Mouse (Mus musculus): ENCODE data around the gene Msrb3. TPM values are rescaled to one million over a fixed set of nuclear protein-coding genes. Genes with fewer than 3 reads are reported as not detected.

Gene Msrb3
- total and polyA plus RNA-seq, 3 experiments: 0.15 TPM; not detected in 1

DNA sequence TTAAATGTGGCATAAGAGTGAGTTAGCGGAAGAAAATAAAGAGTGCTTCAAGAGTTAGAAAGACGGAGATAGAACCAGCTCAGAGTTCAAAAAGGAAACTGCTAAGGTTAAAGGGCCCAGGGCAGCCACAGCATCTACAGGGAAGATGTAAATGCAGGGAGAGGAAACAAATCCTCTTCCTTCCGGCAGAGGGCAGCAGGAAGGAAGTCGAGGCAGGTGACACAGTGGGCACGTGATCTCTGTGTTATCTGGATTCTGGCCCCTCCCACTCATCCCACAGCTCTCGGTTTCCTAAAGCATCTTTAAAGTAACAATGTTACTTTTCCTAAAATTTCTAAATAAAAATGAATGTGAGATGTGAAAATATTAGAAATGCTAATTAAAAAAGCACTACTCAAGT lies 99.4 kb downstream of the Msrb3 start:
- no peak for DNase-seq (ENCODE audit: low read depth, low spot score)
- no peak for TF ChIP-seq NRF1 (IDR thresholded peaks at IDR 0.05; ENCODE audit: insufficient read depth, low read depth, low read length, poor library complexity, severe bottlenecking)
- 0 out of 2 replicates have a peak, but pooled peaks have one; percentile 14 for TF ChIP-seq SMC3 (IDR thresholded peaks at IDR 0.05; ENCODE audit: low read depth, low read length)
- no peak for TF ChIP-seq KAT2A (conservative IDR thresholded peaks at IDR 0.05; ENCODE audit: low read depth, low read length)
- TF ChIP-seq USF2 (IDR thresholded peaks at IDR 0.05; ENCODE audit: borderline replicate concordance in 1 of 2, insufficient read depth in 1 of 2, low read depth in 1 of 2, low read length in 2 of 2): 0 out of 4 replicates have a peak, but pooled peaks of 1 of the 2 experiments have one; percentile 52
- no peak for TF ChIP-seq MXI1 (IDR thresholded peaks at IDR 0.05; ENCODE audit: low read depth, low read length)
- no peak for TF ChIP-seq ETS1 (IDR thresholded peaks at IDR 0.05; ENCODE audit: low read depth, low read length)
- TF ChIP-seq POLR2AphosphoS5 (IDR thresholded peaks at IDR 0.05; ENCODE audit: borderline replicate concordance, low read depth, low read length): no peak
- no peak for TF ChIP-seq CHD1 (IDR thresholded peaks at IDR 0.05; ENCODE audit: low read depth, low read length)
- peak; percentile 60; the same call in 1 of the 2 replicates for TF ChIP-seq BHLHE40 (IDR thresholded peaks at IDR 0.05; ENCODE audit: borderline replicate concordance, low read depth, low read length)
- TF ChIP-seq CTCF (IDR thresholded peaks at IDR 0.05 in 2 of 3, conservative IDR thresholded peaks at IDR 0.05 in 1 of 3; ENCODE audit: control insufficient read depth in 1 of 3, insufficient read depth in 1 of 3, low read depth in 2 of 3, low read length in 3 of 3, poor library complexity in 1 of 3, severe bottlenecking in 1 of 3): peak in 1 of 3 experiments; percentile 10; a peak in 1 of 6 replicates
- no peak for TF ChIP-seq TAL1 (IDR thresholded peaks at IDR 0.05; ENCODE audit: low read length)
- TF ChIP-seq MAFK (IDR thresholded peaks at IDR 0.05; ENCODE audit: borderline replicate concordance, low read depth, low read length): no peak
- no peak for TF ChIP-seq MYC (IDR thresholded peaks at IDR 0.05; ENCODE audit: low read depth, low read length)
- TF ChIP-seq NELFE (IDR thresholded peaks at IDR 0.05; ENCODE audit: low read depth, low read length): no peak
- no peak for TF ChIP-seq ZMIZ1 (IDR thresholded peaks at IDR 0.05; ENCODE audit: low read depth, low read length)
- TF ChIP-seq USF1 (IDR thresholded peaks at IDR 0.05; ENCODE audit: low read depth, low read length): peak; percentile 86
- no peak for TF ChIP-seq UBTF (IDR thresholded peaks at IDR 0.05; ENCODE audit: borderline replicate concordance, insufficient read depth, low read depth, low read length)
- TF ChIP-seq JUND (IDR thresholded peaks at IDR 0.05; ENCODE audit: low read depth, low read length): no peak
- Histone ChIP-seq H3K27me3 (ENCODE audit: control insufficient read depth in 1 of 2, insufficient read depth in 2 of 2, low read length in 2 of 2) (no peaks in the 10 kb centered on the region; a peak in 1 of 4 replicates), H3K79me2 (ENCODE audit: control insufficient read depth, insufficient read depth, low read length, poor library complexity) (no peaks in the 10 kb centered on the region), H3K36me3 (ENCODE audit: control insufficient read depth in 1 of 2, insufficient read depth in 2 of 2, low read length in 2 of 2) (peaks cover 0 to 4% of the 10 kb centered on the region in 2 experiments; a peak in 2 of 4 replicates), H3K4me1 (ENCODE audit: control insufficient read depth in 1 of 2, insufficient read depth in 2 of 2, low read length in 2 of 2) (peaks cover 0 to 5% of the 10 kb centered on the region in 2 experiments; a peak in 2 of 4 replicates), H3K9ac (ENCODE audit: control insufficient read depth, low read depth, low read length, poor library complexity, severe bottlenecking) (no peak overlapping the region), H3K9me3 (replicated peaks; ENCODE audit: insufficient read depth, low read length) (no peaks in the 10 kb centered on the region), H3K27ac (ENCODE audit: control insufficient read depth, low read depth, low read length) (no peak overlapping the region), H3K4me3 (ENCODE audit: control insufficient read depth in 1 of 2, insufficient read depth in 1 of 2, low read depth in 2 of 2, low read length in 2 of 2) (no peak overlapping the region)

GRCm38 (mm10) chr10:120796749-120797148 lies 102.2 kb downstream of the Msrb3 start:
- Histone ChIP-seq H3K27me3 (ENCODE audit: control insufficient read depth in 1 of 2, insufficient read depth in 2 of 2, low read length in 2 of 2) (no peaks in the 10 kb centered on the region), H3K4me3 (ENCODE audit: control insufficient read depth in 1 of 2, insufficient read depth in 1 of 2, low read depth in 2 of 2, low read length in 2 of 2) (no peak overlapping the region), H3K27ac (ENCODE audit: control insufficient read depth, low read depth, low read length) (no peak overlapping the region), H3K9me3 (replicated peaks; ENCODE audit: insufficient read depth, low read length) (no peaks in the 10 kb centered on the region), H3K36me3 (ENCODE audit: control insufficient read depth in 1 of 2, insufficient read depth in 2 of 2, low read length in 2 of 2) (peaks cover 0 to 4% of the 10 kb centered on the region in 2 experiments; a peak in 2 of 4 replicates), H3K4me1 (ENCODE audit: control insufficient read depth in 1 of 2, insufficient read depth in 2 of 2, low read length in 2 of 2) (peaks cover 0 to 5% of the 10 kb centered on the region in 2 experiments; a peak in 2 of 4 replicates), H3K9ac (ENCODE audit: control insufficient read depth, low read depth, low read length, poor library complexity, severe bottlenecking) (no peak overlapping the region), H3K79me2 (ENCODE audit: control insufficient read depth, insufficient read depth, low read length, poor library complexity) (no peaks in the 10 kb centered on the region)
- no peak for DNase-seq (ENCODE audit: low read depth, low spot score)
- no peak for TF ChIP-seq UBTF (IDR thresholded peaks at IDR 0.05; ENCODE audit: borderline replicate concordance, insufficient read depth, low read depth, low read length)
- TF ChIP-seq MEF2A (IDR thresholded peaks at IDR 0.05; ENCODE audit: extremely low read depth, insufficient replicate concordance, low read depth, low read length, poor library complexity, severe bottlenecking): no peak
- TF ChIP-seq USF1 (IDR thresholded peaks at IDR 0.05; ENCODE audit: low read depth, low read length): no peak
- TF ChIP-seq CHD2 (IDR thresholded peaks at IDR 0.05; ENCODE audit: low read length): no peak
- no peak for TF ChIP-seq NELFE (IDR thresholded peaks at IDR 0.05; ENCODE audit: low read depth, low read length)
- no peak for TF ChIP-seq MYC (IDR thresholded peaks at IDR 0.05; ENCODE audit: low read depth, low read length)
- TF ChIP-seq USF2 (IDR thresholded peaks at IDR 0.05; ENCODE audit: borderline replicate concordance in 1 of 2, insufficient read depth in 1 of 2, low read depth in 1 of 2, low read length in 2 of 2): no peak
- TF ChIP-seq MYB (IDR thresholded peaks at IDR 0.05; ENCODE audit: low read depth, low read length): no peak
- no peak for TF ChIP-seq ETS1 (IDR thresholded peaks at IDR 0.05; ENCODE audit: low read depth, low read length)

Measured in MEL (cell line).